Mouse (Mus musculus): Measurements from ENCODE around the gene Simc1. TPM values are rescaled to one million over a fixed set of nuclear protein-coding genes. Genes with fewer than 3 reads are reported as not detected.

Simc1 gene
- 23.3 and 24.4 TPM in 2 replicates for polyA plus RNA-seq (2014; fragmentation: Nextera tagmentation; extraction: Ambion mirVana)

DNA sequence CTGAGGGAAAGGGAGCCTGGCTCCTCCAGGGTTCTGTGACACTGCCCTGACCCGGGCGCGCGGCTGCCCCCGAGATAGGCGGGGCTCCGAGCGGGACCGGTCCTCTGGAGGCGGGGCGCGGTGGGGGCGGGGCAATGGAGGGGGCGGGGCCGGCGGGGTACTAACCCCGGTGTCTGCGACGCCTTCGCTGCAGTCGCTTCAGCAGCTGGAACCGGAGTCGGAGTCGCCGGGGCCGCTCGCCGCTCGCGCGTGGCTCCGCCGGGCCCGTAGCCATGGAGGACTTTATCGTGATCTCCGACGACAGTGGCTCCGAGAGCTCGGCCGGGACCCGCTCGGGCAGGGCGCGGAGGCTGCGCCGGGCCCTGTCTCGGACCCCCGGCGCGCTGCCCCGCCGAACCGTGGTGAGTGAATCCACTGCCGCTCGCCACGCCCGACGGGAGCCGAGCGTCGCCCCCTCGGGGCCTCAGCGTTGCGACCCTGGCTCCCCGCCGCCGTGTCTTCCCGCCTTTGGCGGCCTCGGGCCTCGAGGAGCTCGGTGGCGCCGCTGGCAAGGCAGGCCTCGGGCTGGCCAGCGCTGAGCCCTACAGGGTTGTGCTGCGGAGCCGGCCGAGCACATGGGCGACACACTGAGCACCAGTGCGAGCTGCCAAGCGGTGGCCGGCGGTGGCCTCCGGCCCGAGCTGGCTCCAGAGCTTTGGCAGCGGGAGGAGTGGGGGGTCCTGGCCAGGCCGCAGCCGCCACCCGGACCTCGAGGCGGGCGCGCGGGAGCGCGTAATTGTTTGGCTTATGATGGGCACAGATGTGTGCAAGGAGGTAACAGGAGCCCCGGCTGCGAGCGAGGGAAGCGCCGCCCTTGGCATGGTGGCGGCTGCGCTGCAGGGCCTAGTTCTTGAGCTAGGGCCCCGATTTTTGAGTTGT is at the start of gene Simc1:
Simc1 (plus strand) TSS at position 176 of the 918 bp plus-strand sequence.
- Histone ChIP-seq H3K4me1 (ENCODE audit: control insufficient read depth, insufficient read depth, low read length) (0 out of 2 replicates have a peak, but pooled peaks cover 2% of the 10 kb centered on the region), H3K27me3 (ENCODE audit: control insufficient read depth, insufficient read depth, low read length) (no peaks in the 10 kb centered on the region), H3K27ac (replicated peaks; ENCODE audit: low read depth, low read length) (peak within 1 kb of the TSS; percentile 59), H3K36me3 (ENCODE audit: control insufficient read depth, insufficient read depth, low read length) (no peaks in the 10 kb centered on the region), H3K4me3 (ENCODE audit: low read depth, low read length) (peak within 1 kb of the TSS; percentile 75), H3K9me3 (ENCODE audit: control insufficient read depth, low read length) (no peaks in the 10 kb centered on the region), H3K4me2 (ENCODE audit: low read depth, severe bottlenecking) (peak within 1 kb of the TSS; percentile 91), H3K9ac (ENCODE audit: low read length) (peak within 1 kb of the TSS; percentile 82)
- DNase-seq (ENCODE audit: low spot score) (peak; percentile 88), ATAC-seq (ENCODE audit: insufficient number of reproducible peaks, low FRiP score, low TSS enrichment, low read depth) (peak; percentile 88)
- WGBS: 0% methylated on average over 105 of the region's 105 CpGs

DNA sequence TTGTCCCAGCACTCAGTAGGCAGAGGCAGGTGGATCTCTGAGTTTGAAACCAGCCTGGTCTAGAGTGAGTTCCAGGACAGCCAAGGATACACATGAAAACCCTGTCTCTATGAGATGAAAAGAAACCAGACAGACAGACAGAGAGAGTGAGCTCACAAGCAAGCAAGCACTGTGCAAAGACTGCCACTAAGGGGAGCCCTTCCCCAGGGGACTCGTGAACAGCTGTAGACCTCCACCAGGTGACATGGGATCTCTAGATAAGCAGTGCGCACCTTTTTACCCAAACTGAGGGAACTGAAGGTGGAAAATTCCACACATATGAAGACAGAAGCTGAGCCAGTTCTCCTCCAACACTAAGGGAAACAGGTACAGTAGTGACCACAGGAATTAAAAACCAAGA is 46.5 kb upstream of the Simc1 start:
- Histone ChIP-seq H3K27ac (replicated peaks; ENCODE audit: low read depth, low read length) (no peak overlapping the region), H3K36me3 (ENCODE audit: control insufficient read depth, insufficient read depth, low read length) (peaks cover 12% of the 10 kb centered on the region), H3K9ac (ENCODE audit: low read length) (no peak overlapping the region), H3K27me3 (ENCODE audit: control insufficient read depth, insufficient read depth, low read length) (no peaks in the 10 kb centered on the region), H3K4me1 (ENCODE audit: control insufficient read depth, insufficient read depth, low read length) (no peaks in the 10 kb centered on the region), H3K4me3 (ENCODE audit: low read depth, low read length) (no peak overlapping the region), H3K9me3 (ENCODE audit: control insufficient read depth, low read length) (no peaks in the 10 kb centered on the region), H3K4me2 (ENCODE audit: low read depth, severe bottlenecking) (no peak overlapping the region)
- no peak for ATAC-seq (ENCODE audit: insufficient number of reproducible peaks, low FRiP score, low TSS enrichment, low read depth)
- 79% methylated on average over 2 of the region's 2 CpGs for WGBS
- no peak for DNase-seq (ENCODE audit: low spot score)

DNA sequence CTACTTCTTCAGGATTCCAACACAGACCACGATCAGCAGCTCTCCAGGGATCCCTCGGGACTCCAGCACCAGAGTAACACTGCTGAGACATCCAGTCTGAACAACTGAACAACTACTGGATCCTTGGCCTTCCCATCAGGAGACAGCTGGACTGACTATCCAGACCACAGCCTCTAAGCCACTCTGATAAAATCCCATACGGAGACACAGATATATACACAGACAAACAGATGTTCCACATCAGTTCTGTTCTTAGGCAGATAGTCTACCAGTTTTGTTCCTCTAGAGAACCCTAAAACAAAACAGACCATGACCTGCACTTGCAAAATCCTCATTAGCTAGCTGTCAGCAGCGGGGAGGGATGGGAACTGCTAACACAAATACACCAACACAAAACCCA is 44.3 kb upstream of the Simc1 start:
- whole genome bisulfite sequencing: 94% methylated on average over 4 of the region's 4 CpGs
- no peaks in the 10 kb centered on the region for H3K27me3 ChIP-seq (ENCODE audit: control insufficient read depth, insufficient read depth, low read length)
- DNase-seq (ENCODE audit: low spot score): no peak
- no peak overlapping the region for H3K9ac ChIP-seq (ENCODE audit: low read length)
- H3K4me1 ChIP-seq (ENCODE audit: control insufficient read depth, insufficient read depth, low read length): no peaks in the 10 kb centered on the region
- no peak overlapping the region for H3K27ac ChIP-seq (replicated peaks; ENCODE audit: low read depth, low read length)
- no peak for ATAC-seq (ENCODE audit: insufficient number of reproducible peaks, low FRiP score, low TSS enrichment, low read depth)
- H3K9me3 ChIP-seq (ENCODE audit: control insufficient read depth, low read length): no peaks in the 10 kb centered on the region
- H3K4me2 ChIP-seq (ENCODE audit: low read depth, severe bottlenecking): no peak overlapping the region
- peaks cover 28% of the 10 kb centered on the region for H3K36me3 ChIP-seq (ENCODE audit: control insufficient read depth, insufficient read depth, low read length)
- H3K4me3 ChIP-seq (ENCODE audit: low read depth, low read length): no peak overlapping the region

DNA sequence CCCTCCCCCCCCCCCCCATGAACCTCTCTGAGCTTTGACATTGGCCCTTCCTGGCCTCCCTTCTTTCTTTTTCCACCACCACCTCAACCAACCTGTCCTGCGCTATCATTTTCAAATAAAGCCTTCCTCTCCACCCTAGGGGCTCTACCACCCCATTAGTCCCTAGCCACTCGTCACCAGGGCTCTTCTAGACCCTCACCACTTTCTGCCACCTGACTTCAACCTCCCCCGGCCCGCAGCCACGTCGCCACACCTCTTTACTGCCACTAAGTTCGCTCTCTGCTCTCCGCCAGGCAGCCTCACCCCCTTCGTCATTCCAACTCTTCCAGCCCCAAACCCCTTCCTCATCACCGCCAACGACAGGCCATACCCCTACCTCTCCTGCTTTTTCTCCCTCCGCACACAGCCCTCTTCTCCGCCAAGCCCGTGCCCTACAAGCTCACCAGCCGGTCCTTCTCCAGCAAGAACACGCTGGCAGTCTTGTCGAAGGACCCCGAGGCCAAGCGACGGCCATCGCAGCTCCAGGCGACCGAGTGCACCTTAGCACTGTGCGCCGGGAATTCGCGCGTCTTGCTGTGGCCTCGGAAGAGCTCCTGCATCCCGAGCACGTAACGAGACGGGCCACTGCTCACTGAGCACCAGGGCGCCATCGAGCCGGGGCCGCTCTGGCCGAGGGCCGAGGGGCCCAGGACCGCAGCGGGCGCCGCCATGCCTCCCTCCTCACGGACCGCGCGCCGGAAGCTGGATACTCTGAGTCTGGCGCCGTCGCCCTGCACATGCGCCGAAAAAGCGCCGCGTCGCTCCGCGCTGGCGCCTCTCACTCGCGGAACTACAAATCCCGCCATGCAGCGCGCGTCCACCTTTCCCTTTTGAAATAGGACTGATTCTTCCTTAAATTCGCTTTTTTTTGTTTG is 35.2 kb upstream of the Simc1 start, which contains the start of gene Thoc3:
Thoc3 (minus strand) TSS at position 752 of the 914 bp plus-strand sequence.
- H3K4me2 ChIP-seq (ENCODE audit: low read depth, severe bottlenecking): peak within 1 kb of the TSS; percentile 40
- H3K4me3 ChIP-seq (ENCODE audit: low read depth, low read length): peak within 1 kb of the TSS; percentile 84
- under 1% methylated on average over 67 of the region's 67 CpGs for WGBS
- peak; percentile 96 for ATAC-seq (ENCODE audit: insufficient number of reproducible peaks, low FRiP score, low TSS enrichment, low read depth)
- H3K4me1 ChIP-seq (ENCODE audit: control insufficient read depth, insufficient read depth, low read length): peaks cover 5% of the 10 kb centered on the region
- H3K27me3 ChIP-seq (ENCODE audit: control insufficient read depth, insufficient read depth, low read length): no peaks in the 10 kb centered on the region
- H3K9me3 ChIP-seq (ENCODE audit: control insufficient read depth, low read length): no peaks in the 10 kb centered on the region
- peak; percentile 92 for DNase-seq (ENCODE audit: low spot score)
- H3K27ac ChIP-seq (replicated peaks; ENCODE audit: low read depth, low read length): no peak within 1 kb of the TSS
- H3K36me3 ChIP-seq (ENCODE audit: control insufficient read depth, insufficient read depth, low read length): peaks cover 30% of the 10 kb centered on the region
- peak within 1 kb of the TSS; percentile 84 for H3K9ac ChIP-seq (ENCODE audit: low read length)

DNA sequence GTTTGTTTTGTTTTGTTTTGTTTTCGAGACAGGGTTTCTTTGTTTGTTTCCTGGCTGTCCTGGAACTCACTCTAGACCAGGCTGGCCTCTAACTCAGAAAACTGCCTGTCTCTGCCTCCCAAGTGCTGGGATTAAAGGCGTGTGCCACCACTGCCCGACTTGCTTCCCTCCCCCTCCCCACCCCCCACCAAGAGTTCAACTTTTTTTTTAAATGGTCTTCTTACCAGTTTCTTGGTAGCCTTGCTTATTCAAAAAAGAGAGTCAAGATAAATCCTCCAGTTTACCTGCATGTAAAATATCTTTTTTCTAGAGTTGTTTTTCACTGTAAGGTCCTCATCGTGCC is 34.6 kb upstream of the Simc1 start:
- H3K4me1 ChIP-seq (ENCODE audit: control insufficient read depth, insufficient read depth, low read length): peaks cover 5% of the 10 kb centered on the region
- peaks cover 24% of the 10 kb centered on the region for H3K36me3 ChIP-seq (ENCODE audit: control insufficient read depth, insufficient read depth, low read length)
- no peaks in the 10 kb centered on the region for H3K27me3 ChIP-seq (ENCODE audit: control insufficient read depth, insufficient read depth, low read length)
- peak overlapping the region; percentile 84 for H3K4me3 ChIP-seq (ENCODE audit: low read depth, low read length)
- 26% methylated on average over 4 of the region's 4 CpGs for WGBS
- no peak overlapping the region for H3K27ac ChIP-seq (replicated peaks; ENCODE audit: low read depth, low read length)
- DNase-seq (ENCODE audit: low spot score) (no peak), ATAC-seq (ENCODE audit: insufficient number of reproducible peaks, low FRiP score, low TSS enrichment, low read depth) (peak; percentile 73)
- no peak overlapping the region for H3K4me2 ChIP-seq (ENCODE audit: low read depth, severe bottlenecking)
- H3K9me3 ChIP-seq (ENCODE audit: control insufficient read depth, low read length): no peaks in the 10 kb centered on the region
- H3K9ac ChIP-seq (ENCODE audit: low read length): no peak overlapping the region

DNA sequence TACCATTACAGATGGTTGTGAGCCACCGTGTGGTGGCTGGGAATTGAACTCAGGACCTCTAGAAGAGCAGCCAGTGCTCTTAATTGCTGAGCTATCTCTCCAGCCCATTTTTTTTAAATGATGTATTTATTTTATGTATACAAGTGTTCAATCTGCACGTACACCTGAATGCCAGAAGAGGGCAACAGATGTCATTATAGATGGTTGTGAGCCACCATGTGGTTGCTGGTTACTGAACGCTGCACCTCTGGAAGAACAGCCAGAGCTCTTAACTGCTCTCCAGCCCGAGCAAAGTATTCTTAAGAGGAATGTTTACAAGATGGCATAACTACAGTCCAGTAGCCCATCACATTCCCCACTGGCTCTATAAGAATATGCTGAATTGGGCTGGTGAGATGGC is 31.6 kb upstream of the Simc1 start:
- no peaks in the 10 kb centered on the region for H3K9me3 ChIP-seq (ENCODE audit: control insufficient read depth, low read length)
- no peak overlapping the region for H3K27ac ChIP-seq (replicated peaks; ENCODE audit: low read depth, low read length)
- no peak overlapping the region for H3K4me2 ChIP-seq (ENCODE audit: low read depth, severe bottlenecking)
- H3K36me3 ChIP-seq (ENCODE audit: control insufficient read depth, insufficient read depth, low read length): no peaks in the 10 kb centered on the region
- 87% methylated on average over 4 of the region's 4 CpGs for WGBS
- no peaks in the 10 kb centered on the region for H3K27me3 ChIP-seq (ENCODE audit: control insufficient read depth, insufficient read depth, low read length)
- no peak overlapping the region for H3K9ac ChIP-seq (ENCODE audit: low read length)
- no peak for DNase-seq (ENCODE audit: low spot score)
- no peak overlapping the region for H3K4me3 ChIP-seq (ENCODE audit: low read depth, low read length)
- peaks cover 5% of the 10 kb centered on the region for H3K4me1 ChIP-seq (ENCODE audit: control insufficient read depth, insufficient read depth, low read length)
- ATAC-seq (ENCODE audit: insufficient number of reproducible peaks, low FRiP score, low TSS enrichment, low read depth): no peak

DNA sequence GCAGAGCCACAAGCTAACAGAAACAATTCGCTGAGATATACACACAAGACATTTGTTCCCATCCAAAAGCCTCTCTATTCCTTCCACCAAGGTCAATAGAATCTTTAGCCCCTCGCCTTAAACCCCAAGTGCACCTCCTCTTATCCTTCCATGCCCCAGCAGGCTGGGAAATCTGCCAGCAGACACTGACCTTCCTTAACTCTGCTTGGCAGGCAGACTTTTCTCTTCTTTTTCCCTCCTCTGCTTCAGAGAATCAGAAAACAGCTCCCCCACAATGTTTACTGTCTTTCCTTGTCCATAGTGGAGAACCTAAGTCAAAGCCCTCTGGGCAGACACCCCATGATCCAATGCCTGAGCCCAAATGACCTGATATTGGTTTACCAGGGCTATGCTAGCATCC is 28.6 kb upstream of the Simc1 start:
- WGBS: 65% methylated on average over 2 of the region's 2 CpGs
- Histone ChIP-seq H3K27ac (replicated peaks; ENCODE audit: low read depth, low read length) (no peak overlapping the region), H3K4me1 (ENCODE audit: control insufficient read depth, insufficient read depth, low read length) (no peaks in the 10 kb centered on the region)

DNA sequence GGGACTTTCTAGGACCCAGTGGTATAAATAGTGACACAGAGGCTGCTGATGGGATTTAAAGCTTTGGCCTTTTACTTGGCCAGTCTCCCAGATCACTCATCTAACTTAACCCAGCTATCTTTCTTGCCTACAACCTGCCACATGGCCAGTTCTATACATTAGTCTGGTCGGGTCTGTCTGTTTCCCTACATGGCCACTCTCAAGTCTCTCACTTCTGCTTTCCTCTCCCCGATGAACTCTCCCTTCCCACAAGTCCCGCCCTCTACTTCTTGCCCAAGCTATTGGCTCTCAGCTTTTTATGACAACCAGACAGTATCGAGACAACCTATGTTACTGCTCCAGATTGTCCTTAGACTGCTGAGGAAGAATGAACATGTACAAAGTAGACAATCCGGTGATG is 27.9 kb upstream of the Simc1 start:
- no peaks in the 10 kb centered on the region for H3K36me3 ChIP-seq (ENCODE audit: control insufficient read depth, insufficient read depth, low read length)
- no peak for ATAC-seq (ENCODE audit: insufficient number of reproducible peaks, low FRiP score, low TSS enrichment, low read depth)
- WGBS: 79% methylated on average over 5 of the region's 5 CpGs
- no peaks in the 10 kb centered on the region for H3K9me3 ChIP-seq (ENCODE audit: control insufficient read depth, low read length)
- no peak overlapping the region for H3K27ac ChIP-seq (replicated peaks; ENCODE audit: low read depth, low read length)
- DNase-seq (ENCODE audit: low spot score): no peak
- H3K4me2 ChIP-seq (ENCODE audit: low read depth, severe bottlenecking): no peak overlapping the region
- no peak overlapping the region for H3K4me3 ChIP-seq (ENCODE audit: low read depth, low read length)
- no peaks in the 10 kb centered on the region for H3K4me1 ChIP-seq (ENCODE audit: control insufficient read depth, insufficient read depth, low read length)
- no peak overlapping the region for H3K9ac ChIP-seq (ENCODE audit: low read length)
- H3K27me3 ChIP-seq (ENCODE audit: control insufficient read depth, insufficient read depth, low read length): no peaks in the 10 kb centered on the region

More for the DNA sequence above, 28.6 kb upstream of the Simc1 start:
- H3K4me2 ChIP-seq (ENCODE audit: low read depth, severe bottlenecking): no peak overlapping the region
- H3K27me3 ChIP-seq (ENCODE audit: control insufficient read depth, insufficient read depth, low read length): no peaks in the 10 kb centered on the region
- no peaks in the 10 kb centered on the region for H3K9me3 ChIP-seq (ENCODE audit: control insufficient read depth, low read length)
- ATAC-seq (ENCODE audit: insufficient number of reproducible peaks, low FRiP score, low TSS enrichment, low read depth) (no peak), DNase-seq (ENCODE audit: low spot score) (no peak)
- no peaks in the 10 kb centered on the region for H3K36me3 ChIP-seq (ENCODE audit: control insufficient read depth, insufficient read depth, low read length)
- H3K9ac ChIP-seq (ENCODE audit: low read length): no peak overlapping the region
- H3K4me3 ChIP-seq (ENCODE audit: low read depth, low read length): no peak overlapping the region
